ENCODE assay signal across 18 mouse cellular contexts in the genomic region with DNA sequence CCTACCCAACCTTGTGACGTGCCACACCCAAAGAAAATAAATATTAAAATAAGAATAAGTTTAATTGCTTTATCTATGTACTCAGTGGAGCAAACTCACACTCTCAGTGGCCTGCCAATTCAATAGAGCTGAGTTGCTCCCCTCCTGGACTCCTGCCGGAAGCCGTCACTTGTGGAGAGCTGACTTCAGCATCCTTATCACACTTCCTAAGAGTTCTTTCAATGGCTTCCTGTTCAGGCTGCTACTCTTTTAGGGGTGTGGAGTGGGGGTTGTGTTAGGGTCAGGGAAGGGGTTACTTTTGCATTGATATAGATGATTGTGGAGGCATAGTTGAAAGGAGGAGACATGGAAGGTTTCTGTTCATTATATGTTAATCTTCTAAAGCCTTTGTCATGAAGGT.
DNase-seq lines count a peak whose midpoint lies in the region; ATAC-seq lines count a peak whose summit lies in the region.
"Had no signal": no experiment of that assay in that cellular context is flagged by ENCODE, and none has a peak within 500 bp of the region (broad histone marks: within the 10 kb centered on the region; RNA-seq: fewer than 3 reads in every experiment).

No protein-coding gene starts in this region.

- H3K4me1 ChIP-seq in kidney, embryonic 14.5 days (ENCODE audit: control insufficient read depth, insufficient read depth, low read length): no peaks in the 10 kb centered on the region
- no peaks in the 10 kb centered on the region for H3K4me1 ChIP-seq in kidney, embryonic 16.5 days (ENCODE audit: insufficient read depth, low read length)
- H3K4me1 ChIP-seq in heart, embryonic 13.5 days: peaks cover 8% of the 10 kb centered on the region

- no peak for DNase-seq in testis, postnatal 14 days (ENCODE audit: low spot score)
- no peak for DNase-seq in urinary bladder, adult 18-20 months (ENCODE audit: low spot score in 2 of 2)
- no peak for DNase-seq in spleen, adult 18-20 months
- DNase-seq: adrenal gland, postnatal 10 days; cerebellum, postnatal 10 days; gastrocnemius, postnatal 36 days; layer of hippocampus, postnatal 36 days; liver, postnatal 0 days; midbrain, embryonic 14.5 days; right cerebral cortex, postnatal 25 days; thymus, postnatal 36 days had no signal

- no peaks in the 10 kb centered on the region for H3K36me3 ChIP-seq in kidney, embryonic 14.5 days (ENCODE audit: control insufficient read depth, insufficient read depth, low read length)
- H3K36me3 ChIP-seq in kidney, embryonic 16.5 days (ENCODE audit: insufficient read depth, low read length): no peaks in the 10 kb centered on the region
- no peaks in the 10 kb centered on the region for H3K36me3 ChIP-seq in heart, embryonic 13.5 days
- H3K36me3 ChIP-seq: limb, embryonic 12.5 days had no signal

- peak; percentile 16; the same call in 1 of the 2 replicates for ATAC-seq in kidney, embryonic 14.5 days (ENCODE audit: low FRiP score, low TSS enrichment)
- ATAC-seq in kidney, embryonic 16.5 days (ENCODE audit: low FRiP score, low TSS enrichment): no peak
- ATAC-seq in heart, embryonic 13.5 days (ENCODE audit: extremely low read depth, insufficient number of reproducible peaks, low FRiP score, low TSS enrichment): no peak
- ATAC-seq in hematopoietic stem cell, adult 5-6 weeks (replicated peaks in 1 of 2; ENCODE audit: insufficient read depth in 1 of 2, low FRiP score in 2 of 2, low TSS enrichment in 1 of 2, low read depth in 1 of 2, poor library complexity in 2 of 2, severe bottlenecking in 2 of 2): peak; percentile 51 to 70
- peak; percentile 42; the same call in 1 of the 2 replicates for ATAC-seq in megakaryocyte progenitor cell, adult 5-6 weeks (replicated peaks; ENCODE audit: poor library complexity)
- ATAC-seq: liver, postnatal 0 days had no signal

- H3K27ac ChIP-seq in kidney, embryonic 14.5 days (ENCODE audit: low read depth, low read length): no peak overlapping the region
- no peak overlapping the region for H3K27ac ChIP-seq in kidney, embryonic 16.5 days (ENCODE audit: low read length)
- H3K27ac ChIP-seq in heart, embryonic 13.5 days (replicated peaks): peak overlapping the region; percentile 43
- H3K27ac ChIP-seq: hindbrain, embryonic 14.5 days; limb, embryonic 12.5 days had no signal

- no peak overlapping the region for H3K9ac ChIP-seq in kidney, embryonic 14.5 days (ENCODE audit: low read depth, low read length)
- no peak overlapping the region for H3K9ac ChIP-seq in kidney, embryonic 16.5 days (replicated peaks; ENCODE audit: low read length)
- H3K9ac ChIP-seq in heart, embryonic 13.5 days: no peak overlapping the region
- H3K9ac ChIP-seq: hindbrain, embryonic 14.5 days; limb, embryonic 12.5 days; liver, postnatal 0 days had no signal

- 77% methylated on average over 3 of the region's 3 CpGs for WGBS in kidney, embryonic 14.5 days
- 85% methylated on average over 3 of the region's 3 CpGs for WGBS in kidney, embryonic 16.5 days
- WGBS in heart, embryonic 13.5 days: 21% methylated on average over 3 of the region's 3 CpGs

- 0 out of 2 replicates have a peak, but pooled peaks cover 2% of the 10 kb centered on the region for H3K9me3 ChIP-seq in kidney, embryonic 14.5 days (ENCODE audit: control insufficient read depth, low read length)
- H3K9me3 ChIP-seq in kidney, embryonic 16.5 days (ENCODE audit: low read length): peaks cover 6% of the 10 kb centered on the region
- peaks cover 7% of the 10 kb centered on the region; the same call in 1 of the 2 replicates for H3K9me3 ChIP-seq in heart, embryonic 13.5 days

- H3K4me3 ChIP-seq in kidney, embryonic 14.5 days (ENCODE audit: low read length): no peak overlapping the region
- no peak overlapping the region for H3K4me3 ChIP-seq in kidney, embryonic 16.5 days (ENCODE audit: low read length)
- no peak overlapping the region for H3K4me3 ChIP-seq in heart, embryonic 13.5 days
- H3K4me3 ChIP-seq: limb, embryonic 12.5 days had no signal

- no peak overlapping the region for H3K4me2 ChIP-seq in kidney, embryonic 14.5 days (replicated peaks; ENCODE audit: low read depth, low read length)
- no peak overlapping the region for H3K4me2 ChIP-seq in kidney, embryonic 16.5 days (replicated peaks; ENCODE audit: low read depth, low read length)
- H3K4me2 ChIP-seq in heart, embryonic 13.5 days: no peak overlapping the region
- H3K4me2 ChIP-seq: hindbrain, embryonic 14.5 days; limb, embryonic 12.5 days had no signal

- no peaks in the 10 kb centered on the region for H3K27me3 ChIP-seq in kidney, embryonic 14.5 days (ENCODE audit: control insufficient read depth, insufficient read depth, low read length)
- no peaks in the 10 kb centered on the region for H3K27me3 ChIP-seq in kidney, embryonic 16.5 days (ENCODE audit: insufficient read depth, low read length)
- H3K27me3 ChIP-seq in heart, embryonic 13.5 days (replicated peaks): no peaks in the 10 kb centered on the region
- H3K27me3 ChIP-seq: limb, embryonic 12.5 days had no signal

Comparison
In these comparisons a context has a peak if more than half of its experiments do, and no peak if none do; other contexts are left out.
1. ATAC-seq: peak in kidney, embryonic 14.5 days (single experiment), hematopoietic stem cell, adult 5-6 weeks (2 of 2) and megakaryocyte progenitor cell, adult 5-6 weeks (single experiment); none in kidney, embryonic 16.5 days (single experiment) and heart, embryonic 13.5 days (single experiment).